Mouse (Mus musculus): Measurements from ENCODE around the gene Ccdc42. TPM values are rescaled to one million over a fixed set of nuclear protein-coding genes. Genes with fewer than 3 reads are reported as not detected.
A peak's percentile ranks its signal among the peaks of the same experiment; 100 is the strongest.

Ccdc42 gene
- polyA plus RNA-seq, 1 experiment from 2014 or later = 0.36 TPM

GRCm38 (mm10) chr11:68579462-68579881, 7.3 kb upstream of the Ccdc42 start:
- peak overlapping the region; percentile 25 for H3K9ac ChIP-seq (ENCODE audit: low read depth, low read length)
- no peak overlapping the region for H3K4me3 ChIP-seq (ENCODE audit: low read length)
- H3K4me2 ChIP-seq (ENCODE audit: low read length) = no peak overlapping the region
- no peaks in the 10 kb centered on the region for H3K27me3 ChIP-seq (replicated peaks; ENCODE audit: control insufficient read depth, insufficient read depth, low read length)
- H3K27ac ChIP-seq (ENCODE audit: low read depth, low read length) = peak overlapping the region; percentile 16
- H3K9me3 ChIP-seq (ENCODE audit: control insufficient read depth, low read length) = no peaks in the 10 kb centered on the region
- no peaks in the 10 kb centered on the region for H3K36me3 ChIP-seq (ENCODE audit: control insufficient read depth, insufficient read depth, low read length)
- WGBS = 14% methylated on average over 9 of the region's 9 CpGs
- peaks cover 13% of the 10 kb centered on the region for H3K4me1 ChIP-seq (ENCODE audit: control insufficient read depth, insufficient read depth, low read depth, low read length)
- ATAC-seq = peak; percentile 81

GRCm38 (mm10) chr11:68580566-68580965, 6.3 kb upstream of the Ccdc42 start:
- H3K27me3 ChIP-seq (replicated peaks; ENCODE audit: control insufficient read depth, insufficient read depth, low read length) = no peaks in the 10 kb centered on the region
- WGBS = 44% methylated on average over 6 of the region's 6 CpGs
- H3K9ac ChIP-seq (ENCODE audit: low read depth, low read length) = no peak overlapping the region
- H3K9me3 ChIP-seq (ENCODE audit: control insufficient read depth, low read length) = no peaks in the 10 kb centered on the region
- H3K4me2 ChIP-seq (ENCODE audit: low read length) = no peak overlapping the region
- no peak for ATAC-seq
- H3K4me3 ChIP-seq (ENCODE audit: low read length) = no peak overlapping the region
- H3K4me1 ChIP-seq (ENCODE audit: control insufficient read depth, insufficient read depth, low read depth, low read length) = peaks cover 13% of the 10 kb centered on the region
- H3K27ac ChIP-seq (ENCODE audit: low read depth, low read length) = no peak overlapping the region
- no peaks in the 10 kb centered on the region for H3K36me3 ChIP-seq (ENCODE audit: control insufficient read depth, insufficient read depth, low read length)

GRCm38 (mm10) chr11:68583225-68583624, 3.6 kb upstream of the Ccdc42 start:
- Histone ChIP-seq H3K27me3 (replicated peaks; ENCODE audit: control insufficient read depth, insufficient read depth, low read length) (no peaks in the 10 kb centered on the region), H3K36me3 (ENCODE audit: control insufficient read depth, insufficient read depth, low read length) (no peaks in the 10 kb centered on the region), H3K9ac (ENCODE audit: low read depth, low read length) (no peak overlapping the region), H3K27ac (ENCODE audit: low read depth, low read length) (0 out of 2 replicates have a peak overlapping the region, but pooled peaks have one; percentile 23), H3K4me2 (ENCODE audit: low read length) (peak overlapping the region; percentile 33), H3K4me1 (ENCODE audit: control insufficient read depth, insufficient read depth, low read depth, low read length) (peaks cover 13% of the 10 kb centered on the region), H3K4me3 (ENCODE audit: low read length) (no peak overlapping the region), H3K9me3 (ENCODE audit: control insufficient read depth, low read length) (no peaks in the 10 kb centered on the region)
- ATAC-seq = peak; percentile 55; the same call in 1 of the 2 replicates
- 49% methylated on average over 13 of the region's 13 CpGs for WGBS

- no peak overlapping the region for H3K9ac ChIP-seq (ENCODE audit: low read depth, low read length)
- peaks cover 13% of the 10 kb centered on the region for H3K4me1 ChIP-seq (ENCODE audit: control insufficient read depth, insufficient read depth, low read depth, low read length)
- H3K4me3 ChIP-seq (ENCODE audit: low read length) = no peak overlapping the region
- no peaks in the 10 kb centered on the region for H3K36me3 ChIP-seq (ENCODE audit: control insufficient read depth, insufficient read depth, low read length)
- H3K27me3 ChIP-seq (replicated peaks; ENCODE audit: control insufficient read depth, insufficient read depth, low read length) = no peaks in the 10 kb centered on the region
- no peak overlapping the region for H3K4me2 ChIP-seq (ENCODE audit: low read length)
- WGBS = 60% methylated on average over 8 of the region's 8 CpGs
- H3K9me3 ChIP-seq (ENCODE audit: control insufficient read depth, low read length) = no peaks in the 10 kb centered on the region
- ATAC-seq = no peak
- H3K27ac ChIP-seq (ENCODE audit: low read depth, low read length) = peak overlapping the region; percentile 55
Measured at GRCm38 (mm10) chr11:68583906-68584480, 2.8 kb upstream of the Ccdc42 start.

- Histone ChIP-seq H3K36me3 (ENCODE audit: control insufficient read depth, insufficient read depth, low read length) (no peaks in the 10 kb centered on the region), H3K9ac (ENCODE audit: low read depth, low read length) (no peak overlapping the region), H3K4me1 (ENCODE audit: control insufficient read depth, insufficient read depth, low read depth, low read length) (peaks cover 6% of the 10 kb centered on the region), H3K4me2 (ENCODE audit: low read length) (no peak overlapping the region), H3K27me3 (replicated peaks; ENCODE audit: control insufficient read depth, insufficient read depth, low read length) (no peaks in the 10 kb centered on the region), H3K27ac (ENCODE audit: low read depth, low read length) (no peak overlapping the region), H3K9me3 (ENCODE audit: control insufficient read depth, low read length) (no peaks in the 10 kb centered on the region), H3K4me3 (ENCODE audit: low read length) (no peak overlapping the region)
- WGBS = 31% methylated on average over 3 of the region's 3 CpGs
- no peak for ATAC-seq
Measured at GRCm38 (mm10) chr11:68585890-68586289, 931 bp upstream of the Ccdc42 start.

GRCm38 (mm10) chr11:68589055-68589809, 2.4 kb downstream of the Ccdc42 start:
- Histone ChIP-seq H3K4me1 (ENCODE audit: control insufficient read depth, insufficient read depth, low read depth, low read length) (peaks cover under 1% of the 10 kb centered on the region), H3K9ac (ENCODE audit: low read depth, low read length) (no peak overlapping the region), H3K36me3 (ENCODE audit: control insufficient read depth, insufficient read depth, low read length) (no peaks in the 10 kb centered on the region), H3K9me3 (ENCODE audit: control insufficient read depth, low read length) (no peaks in the 10 kb centered on the region), H3K27ac (ENCODE audit: low read depth, low read length) (no peak overlapping the region), H3K27me3 (replicated peaks; ENCODE audit: control insufficient read depth, insufficient read depth, low read length) (no peaks in the 10 kb centered on the region), H3K4me2 (ENCODE audit: low read length) (no peak overlapping the region), H3K4me3 (ENCODE audit: low read length) (no peak overlapping the region)
- ATAC-seq = no peak
- WGBS = 66% methylated on average over 8 of the region's 8 CpGs

- Histone ChIP-seq H3K4me2 (ENCODE audit: low read length) (no peak overlapping the region), H3K27ac (ENCODE audit: low read depth, low read length) (no peak overlapping the region), H3K36me3 (ENCODE audit: control insufficient read depth, insufficient read depth, low read length) (no peaks in the 10 kb centered on the region), H3K4me3 (ENCODE audit: low read length) (no peak overlapping the region), H3K27me3 (replicated peaks; ENCODE audit: control insufficient read depth, insufficient read depth, low read length) (no peaks in the 10 kb centered on the region), H3K4me1 (ENCODE audit: control insufficient read depth, insufficient read depth, low read depth, low read length) (no peaks in the 10 kb centered on the region), H3K9me3 (ENCODE audit: control insufficient read depth, low read length) (no peaks in the 10 kb centered on the region), H3K9ac (ENCODE audit: low read depth, low read length) (no peak overlapping the region)
- 21% methylated on average over 5 of the region's 5 CpGs for WGBS
- no peak for ATAC-seq
Measured at GRCm38 (mm10) chr11:68591708-68592107, 4.9 kb downstream of the Ccdc42 start.

GRCm38 (mm10) chr11:68593247-68593646, 6.4 kb downstream of the Ccdc42 start:
- ATAC-seq = no peak
- Histone ChIP-seq H3K4me2 (ENCODE audit: low read length) (no peak overlapping the region), H3K27me3 (replicated peaks; ENCODE audit: control insufficient read depth, insufficient read depth, low read length) (no peaks in the 10 kb centered on the region), H3K9me3 (ENCODE audit: control insufficient read depth, low read length) (no peaks in the 10 kb centered on the region), H3K9ac (ENCODE audit: low read depth, low read length) (no peak overlapping the region), H3K4me1 (ENCODE audit: control insufficient read depth, insufficient read depth, low read depth, low read length) (no peaks in the 10 kb centered on the region), H3K4me3 (ENCODE audit: low read length) (no peak overlapping the region), H3K27ac (ENCODE audit: low read depth, low read length) (no peak overlapping the region), H3K36me3 (ENCODE audit: control insufficient read depth, insufficient read depth, low read length) (no peaks in the 10 kb centered on the region)
- WGBS = 54% methylated on average over 3 of the region's 3 CpGs

GRCm38 (mm10) chr11:68597912-68598311, 11.1 kb downstream of the Ccdc42 start:
- no peak for ATAC-seq

More at GRCm38 (mm10) chr11:68597912-68598311, 11.1 kb downstream of the Ccdc42 start:
- Histone ChIP-seq H3K9me3 (ENCODE audit: control insufficient read depth, low read length) (no peaks in the 10 kb centered on the region), H3K4me2 (ENCODE audit: low read length) (no peak overlapping the region), H3K27me3 (replicated peaks; ENCODE audit: control insufficient read depth, insufficient read depth, low read length) (no peaks in the 10 kb centered on the region), H3K4me3 (ENCODE audit: low read length) (no peak overlapping the region), H3K27ac (ENCODE audit: low read depth, low read length) (no peak overlapping the region), H3K36me3 (ENCODE audit: control insufficient read depth, insufficient read depth, low read length) (no peaks in the 10 kb centered on the region), H3K4me1 (ENCODE audit: control insufficient read depth, insufficient read depth, low read depth, low read length) (peaks cover 3% of the 10 kb centered on the region; the same call in 1 of the 2 replicates), H3K9ac (ENCODE audit: low read depth, low read length) (no peak overlapping the region)
- 88% methylated on average over 2 of the region's 2 CpGs for WGBS

Measured in hindbrain, embryonic 16.5 days (tissue).